Mouse (Mus musculus) ES-E14 (cell line): ENCODE measurements at regions not wholly inside any gene's neighbourhood (a gene's known extent, or its start where the extent isn't known, plus 50 kb on each side); places are given as distances from the start of the nearest gene placed in this dataset.

Experiments used
- HCFC1 ChIP-seq: IDR thresholded peaks from 2 replicates; pipeline ENCODE4 v1.6.1; 2012; ENCODE audit warnings: low read length, inconsistent platforms, borderline replicate concordance; ENCODE audit not compliant: insufficient read depth
- ZC3H11A ChIP-seq: IDR thresholded peaks from 2 replicates; pipeline ENCODE4 v1.6.1; 2012; ENCODE audit warnings: low read depth, mild to moderate bottlenecking, inconsistent platforms, low read length, borderline replicate concordance
- ZNF384 ChIP-seq: IDR thresholded peaks from 2 replicates; pipeline ENCODE4 v1.6.1; 2012; ENCODE audit warnings: low read depth, low read length, inconsistent platforms

- TF ChIP-seq HCFC1 (no peak), ZNF384 (no peak), ZC3H11A (no peak)
Measured at GRCm38 (mm10) chr11:64164796-64165195, 85.5 kb upstream of the Cox10 start.
